ENCODE assay signal across 9 mouse cellular contexts in the genomic region with DNA sequence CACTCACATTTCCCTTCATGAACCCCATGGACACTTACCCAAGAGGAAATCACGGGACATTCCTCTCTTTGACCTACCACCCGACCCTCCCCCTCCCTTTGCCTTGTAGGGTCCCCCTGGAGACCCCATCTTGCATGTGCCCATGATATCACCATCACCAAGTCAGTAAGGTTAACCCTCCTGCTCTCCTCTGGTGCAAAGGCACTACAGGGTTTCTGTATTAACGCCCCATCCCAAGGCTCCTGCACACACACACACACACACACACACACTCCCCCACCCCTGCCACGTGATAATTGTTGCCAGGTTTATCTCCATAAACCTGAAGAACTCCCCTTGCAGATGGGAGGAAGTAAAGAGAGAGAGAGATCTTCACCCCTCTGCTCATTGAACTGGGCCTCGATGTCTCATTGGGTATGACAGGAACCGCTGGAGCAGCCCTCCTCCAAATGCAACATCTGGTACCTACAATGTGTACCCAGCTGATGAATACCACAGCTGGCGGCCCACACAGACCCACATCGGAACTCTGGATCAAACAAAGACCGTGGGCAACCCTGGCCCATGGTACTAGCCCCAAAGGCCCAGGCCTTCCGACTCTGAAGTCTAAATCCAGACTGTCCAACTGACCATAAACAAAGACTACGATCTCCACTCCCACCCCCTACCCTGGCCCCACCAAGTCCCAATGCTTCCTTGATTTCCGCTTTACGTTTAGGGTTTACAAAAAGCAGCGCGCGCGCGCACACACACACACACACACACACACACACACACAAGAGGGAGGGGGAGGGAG. TPM values are rescaled to one million over a fixed set of nuclear protein-coding genes. Genes with fewer than 3 reads are reported as not detected.
A peak's percentile ranks its signal among the peaks of the same experiment; 100 is the strongest.
DNase-seq lines count a peak whose midpoint lies in the region; ATAC-seq and TF ChIP-seq lines count a peak whose summit lies in the region.
"Had no signal": no experiment of that assay in that cellular context is flagged by ENCODE, and none has a peak within 500 bp of the region (broad histone marks: within the 10 kb centered on the region; RNA-seq: fewer than 3 reads in every experiment).

No protein-coding gene starts in this region.

- no peak overlapping the region for H3K27ac ChIP-seq in ES-E14 (ENCODE audit: insufficient read depth, low read depth, low read length, poor library complexity, severe bottlenecking)
- H3K27ac ChIP-seq in hindbrain, embryonic 11.5 days (ENCODE audit: low read depth, low read length) = no peak overlapping the region
- H3K27ac ChIP-seq: macrophage had no signal

- H3K4me2 ChIP-seq in hindbrain, embryonic 11.5 days (replicated peaks; ENCODE audit: low read depth, low read length) = peak overlapping the region; percentile 39

- peak; percentile 43; the same call in 1 of the 2 replicates for ATAC-seq in hindbrain, embryonic 11.5 days (ENCODE audit: low FRiP score)
- ATAC-seq in megakaryocyte progenitor cell, adult 5-6 weeks (replicated peaks; ENCODE audit: poor library complexity) = peak; percentile 41

- no peaks in the 10 kb centered on the region for H3K27me3 ChIP-seq in hindbrain, embryonic 11.5 days (ENCODE audit: control insufficient read depth, insufficient read depth, low read length)

- peak overlapping the region; percentile 8 for H3K9ac ChIP-seq in ES-E14 (ENCODE audit: insufficient read depth, low read depth, low read length, poor library complexity, severe bottlenecking)
- H3K9ac ChIP-seq in hindbrain, embryonic 11.5 days (ENCODE audit: low read depth, low read length) = peak overlapping the region; percentile 55

- DNase-seq in embryo, embryonic 10 days (ENCODE audit: low spot score) = peak; percentile 11
- DNase-seq in embryo, embryonic 10.5 days (ENCODE audit: low spot score) = no peak
- DNase-seq in ES-E14 (ENCODE audit: low read depth, low spot score) = no peak
- peak; percentile 61 for DNase-seq in hindbrain, embryonic 11.5 days (ENCODE audit: low spot score)
- no peak for DNase-seq in urinary bladder, postnatal 14 days (ENCODE audit: low spot score)
- DNase-seq in layer of hippocampus, adult 11-12 months (ENCODE audit: low spot score) = no peak
- DNase-seq in adrenal gland, postnatal 25 days = no peak

- 31% methylated on average over 18 of the region's 18 CpGs for WGBS in hindbrain, embryonic 11.5 days

- 0 out of 4 replicates have a peak, but pooled peaks cover 0 to 7% of the 10 kb centered on the region in 2 experiments for H3K4me1 ChIP-seq in ES-E14 (ENCODE audit: control insufficient read depth in 2 of 2, insufficient read depth in 2 of 2, low read length in 2 of 2, poor library complexity in 1 of 2)
- peaks cover 3% of the 10 kb centered on the region; the same call in 1 of the 2 replicates for H3K4me1 ChIP-seq in hindbrain, embryonic 11.5 days (replicated peaks; ENCODE audit: control insufficient read depth, insufficient read depth, low read length)

- peak overlapping the region; percentile 30 to 44; a peak in 2 of 4 replicates for H3K4me3 ChIP-seq in ES-E14 (ENCODE audit: insufficient read depth in 1 of 2, low read depth in 1 of 2, low read length in 2 of 2, poor library complexity in 1 of 2, severe bottlenecking in 1 of 2)
- peak overlapping the region; percentile 20 for H3K4me3 ChIP-seq in hindbrain, embryonic 11.5 days (ENCODE audit: low read depth, low read length)

- in situ Hi-C loops in ES-E14 (cut with MboI; ENCODE audit: low sequenced_read_pairs in 2 of 2, unreplicated experiment in 2 of 2) = no loop called here

- no peaks in the 10 kb centered on the region for H3K36me3 ChIP-seq in ES-E14 (ENCODE audit: control insufficient read depth, insufficient read depth, low read length, poor library complexity, severe bottlenecking)
- H3K36me3 ChIP-seq in hindbrain, embryonic 11.5 days (ENCODE audit: control insufficient read depth, insufficient read depth, low read length) = no peaks in the 10 kb centered on the region

- H3K9me3 ChIP-seq in ES-E14 (ENCODE audit: control insufficient read depth, insufficient read depth, low read depth, low read length) = no peaks in the 10 kb centered on the region
- no peaks in the 10 kb centered on the region for H3K9me3 ChIP-seq in hindbrain, embryonic 11.5 days (ENCODE audit: control insufficient read depth, low read length)

TF ChIP-seq in ES-E14, 5 proteins besides CTCF, POLR2A, EP300 and RAD21:
- TF ChIP-seq MAFK (IDR thresholded peaks at IDR 0.05; ENCODE audit: insufficient read depth, low read depth, low read length) (no peak), HCFC1 (IDR thresholded peaks at IDR 0.05; ENCODE audit: borderline replicate concordance, insufficient read depth, low read length) (no peak), ZNF384 (IDR thresholded peaks at IDR 0.05; ENCODE audit: low read depth, low read length) (no peak), ZC3H11A (IDR thresholded peaks at IDR 0.05; ENCODE audit: borderline replicate concordance, low read depth, low read length) (no peak), CHD2 (IDR thresholded peaks at IDR 0.05; ENCODE audit: low read depth, low read length) (no peak)

RNA-seq across cellular contexts. Expression of a gene that starts 17.0 kb away (rescaled TPM):
- total RNA-seq in ES-E14 (2012; rRNA removed) = 0.22 TPM in 1 of 2 replicates, not detected in the other
- polyA plus RNA-seq in hindbrain, embryonic 11.5 days (2014; fragmentation: Nextera tagmentation; extraction: Ambion mirVana) = 0.20 and 0.34 TPM in 2 replicates
- 0.10 and 0.76 TPM in 2 replicates for total RNA-seq in megakaryocyte progenitor cell, adult 5-6 weeks (2015)
- 2.2 and 2.9 TPM in 2 replicates for total RNA-seq in megakaryocyte progenitor cell, adult 5-6 weeks (2017)
- total RNA-seq in adrenal gland, postnatal 25 days (2021) = 0.52 and 1.00 TPM in 2 replicates

RNA-seq across cellular contexts. Expression of a gene that starts 18.2 kb away (rescaled TPM):
- 2.3 and 5.1 TPM in 2 replicates for total RNA-seq in ES-E14 (2012; rRNA removed)
- polyA plus RNA-seq in hindbrain, embryonic 11.5 days (2014; fragmentation: Nextera tagmentation; extraction: Ambion mirVana) = 0.08 and 0.09 TPM in 2 replicates
- total RNA-seq in megakaryocyte progenitor cell, adult 5-6 weeks (2015) = 42.9 and 54.0 TPM in 2 replicates
- 43.9 and 50.8 TPM in 2 replicates for total RNA-seq in megakaryocyte progenitor cell, adult 5-6 weeks (2017)
- total RNA-seq in adrenal gland, postnatal 25 days (2021) = 0.15 TPM in 1 of 2 replicates, not detected in the other

RNA-seq across cellular contexts. Expression of a gene that starts 33.6 kb away (rescaled TPM):
- total RNA-seq in ES-E14 (2012; rRNA removed) = not detected in 2 replicates
- polyA plus RNA-seq in hindbrain, embryonic 11.5 days (2014; fragmentation: Nextera tagmentation; extraction: Ambion mirVana) = not detected in 2 replicates
- total RNA-seq in megakaryocyte progenitor cell, adult 5-6 weeks (2015) = 124 and 147 TPM in 2 replicates
- 113 and 150 TPM in 2 replicates for total RNA-seq in megakaryocyte progenitor cell, adult 5-6 weeks (2017)
- total RNA-seq in adrenal gland, postnatal 25 days (2021) = not detected in 2 replicates

RNA-seq across cellular contexts. Expression of a gene that starts 34.8 kb away (rescaled TPM):
- total RNA-seq in ES-E14 (2012; rRNA removed) = 0.13 and 0.26 TPM in 2 replicates
- 0.04 TPM in 1 of 2 replicates, not detected in the other for polyA plus RNA-seq in hindbrain, embryonic 11.5 days (2014; fragmentation: Nextera tagmentation; extraction: Ambion mirVana)
- 8.3 and 11.9 TPM in 2 replicates for total RNA-seq in megakaryocyte progenitor cell, adult 5-6 weeks (2015)
- 2.7 and 4.6 TPM in 2 replicates for total RNA-seq in megakaryocyte progenitor cell, adult 5-6 weeks (2017)
- 0.12 TPM in 1 of 2 replicates, not detected in the other for total RNA-seq in adrenal gland, postnatal 25 days (2021)

RNA-seq across cellular contexts. Expression of a gene that starts 48.6 kb away (rescaled TPM):
- not detected in 2 replicates for total RNA-seq in ES-E14 (2012; rRNA removed)
- polyA plus RNA-seq in hindbrain, embryonic 11.5 days (2014; fragmentation: Nextera tagmentation; extraction: Ambion mirVana) = 0.10 TPM in 1 of 2 replicates, not detected in the other
- 4.8 and 5.9 TPM in 2 replicates for total RNA-seq in megakaryocyte progenitor cell, adult 5-6 weeks (2015)
- 13.1 and 15.3 TPM in 2 replicates for total RNA-seq in megakaryocyte progenitor cell, adult 5-6 weeks (2017)
- total RNA-seq in adrenal gland, postnatal 25 days (2021) = not detected in 2 replicates

Comparison
In these comparisons a context has a peak if more than half of its experiments do, and no peak if none do; other contexts are left out.
1. DNase-seq: peak in embryo, embryonic 10 days (single experiment) and hindbrain, embryonic 11.5 days (single experiment); none in embryo, embryonic 10.5 days (single experiment), ES-E14 (single experiment), urinary bladder, postnatal 14 days (single experiment), layer of hippocampus, adult 11-12 months (single experiment) and adrenal gland, postnatal 25 days (single experiment).
2. RNA of a gene that starts 33.6 kb away (total RNA-seq): 113 to 150 TPM in megakaryocyte progenitor cell, adult 5-6 weeks; not detected in ES-E14 and not detected in adrenal gland, postnatal 25 days; every median in the first group is over 100 times any median in the second.